Mouse (Mus musculus) limb, embryonic 11.5 days (tissue): ENCODE results near the gene Me1. TPM values are rescaled to one million over a fixed set of nuclear protein-coding genes. Genes with fewer than 3 reads are reported as not detected.

Source experiments
- ATAC-seq: fragments of 200-750 bp; cut with Nextera tagmentation; 2 replicates; pipeline ENCODE4 v1.8.0; 2017; ENCODE audit warnings: low read depth; ENCODE audit not compliant: insufficient number of reproducible peaks, low FRiP score, low TSS enrichment
- DNase-seq: peaks from one replicate; pipeline ENCODE4 v3.0.0-alpha.2; 2015; ENCODE audit warnings: low spot score
- H3K27ac ChIP-seq: fragments of 300-500 bp; sonication (generic); replicated peaks from 2 replicates; pipeline ENCODE4 v1.5.1; 2014; ENCODE audit warnings: low read depth, mild to moderate bottlenecking, low read length
- H3K27me3 ChIP-seq: fragments of 300-500 bp; sonication (generic); 2 replicates; pipeline ENCODE4 v1.6.1; 2014; ENCODE audit warnings: mild to moderate bottlenecking, low read length, mixed read lengths; ENCODE audit not compliant: control insufficient read depth, insufficient read depth
- H3K36me3 ChIP-seq: fragments of 300-500 bp; sonication (generic); 2 replicates; pipeline ENCODE4 v1.6.1; 2014; ENCODE audit warnings: mild to moderate bottlenecking, low read length, moderate library complexity, mixed read lengths; ENCODE audit not compliant: control insufficient read depth, insufficient read depth
- H3K4me1 ChIP-seq: fragments of 300-500 bp; sonication (generic); 2 replicates; pipeline ENCODE4 v1.6.1; 2014; ENCODE audit warnings: low read length, mixed read lengths; ENCODE audit not compliant: control insufficient read depth, insufficient read depth
- H3K4me2 ChIP-seq: fragments of 300-500 bp; sonication (generic); 2 replicates; pipeline ENCODE4 v1.6.1; 2014; ENCODE audit warnings: low read depth, mild to moderate bottlenecking, moderate library complexity; ENCODE audit not compliant: severe bottlenecking
- H3K4me3 ChIP-seq: fragments of 300-500 bp; sonication (generic); 2 replicates; pipeline ENCODE4 v1.5.1; 2014; ENCODE audit warnings: low read depth, low read length
- H3K9ac ChIP-seq: fragments of 300-500 bp; sonication (generic); 2 replicates; pipeline ENCODE4 v1.6.1; 2014; ENCODE audit warnings: mild to moderate bottlenecking, low read length
- H3K9me3 ChIP-seq: fragments of 300-500 bp; sonication (generic); 2 replicates; pipeline ENCODE4 v1.6.1; 2016; ENCODE audit warnings: low read length; ENCODE audit not compliant: control insufficient read depth
- WGBS: fragments of 180-500 bp; shearing (Covaris S2); extraction: QIAGEN DNeasy Blood & Tissue Kit; methylation state at CpG from one replicate; pipeline ENCODE4 v1.1.7; 2014; 5-methylcytosine and 5-hydroxymethylcytosine counted together
- polyA plus RNA-seq: library from polyadenylated mRNA; unstranded; fragments of >200 nt; fragmentation: Nextera tagmentation; extraction: Ambion mirVana; gene quantifications from 2 replicates; pipeline ENCODE4 v1.2.1, GENCODE M21; 2014

Gene Me1
- 10.0 and 11.4 TPM in 2 replicates for polyA plus RNA-seq

DNA sequence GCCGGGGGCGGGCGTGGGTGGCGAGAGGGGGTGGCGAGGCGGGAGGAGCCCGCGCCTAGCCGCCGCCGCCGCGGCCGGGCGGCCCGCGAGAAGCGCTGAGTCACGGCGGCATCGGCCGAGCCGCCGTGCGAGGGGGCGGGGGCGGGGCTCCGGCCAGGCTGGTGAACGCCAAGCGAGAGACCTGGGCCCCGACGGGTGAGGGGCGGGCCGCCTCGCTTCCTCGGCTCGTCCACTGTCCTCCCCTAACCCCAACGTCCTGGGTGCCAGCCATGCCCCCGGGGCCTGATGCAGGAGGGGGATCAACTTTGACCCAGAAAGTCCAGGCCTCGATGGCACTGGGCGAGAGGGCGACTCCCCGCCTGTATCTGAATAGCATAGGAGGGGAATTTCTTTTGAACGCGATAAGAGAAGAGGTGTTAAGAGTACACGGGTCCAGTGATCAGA lies at the start of gene Me1:
Gene Me1, minus strand, starts transcription at position 136 of the 444 bp plus-strand sequence.
- Histone ChIP-seq H3K36me3 (no peaks in the 10 kb centered on the region), H3K4me2 (peak within 1 kb of the TSS; percentile 78), H3K27ac (no peak within 1 kb of the TSS), H3K9me3 (no peaks in the 10 kb centered on the region), H3K9ac (peak within 1 kb of the TSS; percentile 82), H3K4me1 (no peaks in the 10 kb centered on the region), H3K4me3 (peak within 1 kb of the TSS; percentile 68), H3K27me3 (no peaks in the 10 kb centered on the region)
- WGBS: under 1% methylated on average over 43 of the region's 46 CpGs
- DNase-seq: peak; percentile 63
- peak; percentile 61 for ATAC-seq

DNA sequence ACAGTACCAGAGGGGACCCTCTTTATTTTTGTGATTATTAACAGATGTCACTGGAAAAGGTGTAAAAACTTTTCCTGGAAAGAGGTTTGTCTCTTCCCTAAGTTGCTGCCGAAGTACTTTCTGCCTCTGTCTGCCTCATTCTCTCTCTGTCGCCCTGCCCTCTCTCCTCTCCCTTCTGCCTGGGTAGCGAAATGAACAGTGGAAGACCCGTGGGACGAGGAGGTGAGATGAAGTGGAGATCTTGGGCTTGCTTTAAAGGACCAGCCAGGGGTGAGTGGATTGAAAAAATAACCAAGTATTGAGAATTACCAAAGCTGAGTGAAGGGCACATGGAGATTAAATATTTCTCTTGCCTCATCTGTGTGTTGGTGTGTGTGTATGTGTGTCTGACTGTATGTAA lies 48.3 kb upstream of the Me1 start:
- WGBS: 34% methylated on average over 5 of the region's 5 CpGs
- no peaks in the 10 kb centered on the region for H3K36me3 ChIP-seq
- no peak overlapping the region for H3K27ac ChIP-seq
- ATAC-seq (no peak), DNase-seq (no peak)
- H3K9ac ChIP-seq: no peak overlapping the region
- H3K27me3 ChIP-seq: no peaks in the 10 kb centered on the region
- H3K9me3 ChIP-seq: no peaks in the 10 kb centered on the region
- no peaks in the 10 kb centered on the region; the same call in 1 of the 2 replicates for H3K4me1 ChIP-seq
- peak overlapping the region; percentile 71 for H3K4me2 ChIP-seq
- no peak overlapping the region for H3K4me3 ChIP-seq

DNA sequence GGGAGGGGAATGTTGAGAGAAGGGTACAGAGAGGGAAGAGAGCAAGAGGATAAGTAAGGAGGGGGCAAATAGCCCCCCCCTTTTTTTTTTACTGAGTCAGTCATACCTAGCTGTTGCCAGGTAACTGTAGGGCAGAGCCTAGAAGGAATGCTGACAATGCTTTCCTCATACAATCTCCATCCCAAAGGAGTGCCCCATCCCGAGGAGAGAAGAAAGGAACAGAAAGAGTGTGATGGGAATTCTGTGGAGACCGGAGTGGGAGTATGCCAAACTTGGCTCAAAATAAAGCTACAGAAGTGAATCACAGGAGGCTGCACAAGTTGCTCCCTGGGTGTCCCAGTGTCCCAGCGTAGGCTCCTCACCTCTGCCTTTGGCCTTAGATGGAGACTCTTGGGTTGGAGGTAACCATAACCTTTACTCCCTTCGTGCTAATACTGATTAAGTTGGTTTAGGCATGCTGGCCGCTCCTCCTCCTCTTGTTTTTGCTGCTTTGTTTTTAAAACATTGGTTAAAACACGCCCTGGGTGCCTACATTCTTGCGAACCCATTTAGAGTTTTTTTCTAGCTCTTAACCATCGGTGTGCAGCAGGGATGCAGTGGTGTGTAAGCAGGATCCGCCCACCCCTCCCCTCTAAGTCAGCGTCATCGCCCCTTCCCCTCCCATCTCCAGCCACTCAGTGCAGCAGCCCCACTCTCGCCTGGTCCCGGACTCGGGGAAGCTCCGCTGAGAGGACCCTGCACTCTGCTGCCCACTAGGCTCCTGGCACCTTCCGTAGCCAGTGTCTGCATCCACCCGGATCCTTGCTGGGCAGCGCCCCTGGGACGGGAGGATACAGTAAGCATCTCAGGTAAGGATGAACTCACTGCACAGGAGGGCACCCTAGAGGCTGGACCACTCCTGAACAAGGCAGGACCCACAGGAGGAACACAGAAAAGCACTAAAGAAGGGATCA lies 47.5 kb upstream of the Me1 start, which contains the start of gene Prss35:
Gene Prss35, plus strand, starts transcription at position 691 of the 953 bp plus-strand sequence.
- ATAC-seq (peak; percentile 79), DNase-seq (peak; percentile 72)
- Histone ChIP-seq H3K27ac (no peak within 1 kb of the TSS), H3K4me3 (peak within 1 kb of the TSS; percentile 29), H3K9me3 (no peaks in the 10 kb centered on the region), H3K4me1 (no peaks in the 10 kb centered on the region; the same call in 1 of the 2 replicates), H3K4me2 (peak within 1 kb of the TSS; percentile 71), H3K9ac (peak within 1 kb of the TSS; percentile 34), H3K27me3 (no peaks in the 10 kb centered on the region), H3K36me3 (no peaks in the 10 kb centered on the region)
- 5% methylated on average over 19 of the region's 19 CpGs for WGBS

DNA sequence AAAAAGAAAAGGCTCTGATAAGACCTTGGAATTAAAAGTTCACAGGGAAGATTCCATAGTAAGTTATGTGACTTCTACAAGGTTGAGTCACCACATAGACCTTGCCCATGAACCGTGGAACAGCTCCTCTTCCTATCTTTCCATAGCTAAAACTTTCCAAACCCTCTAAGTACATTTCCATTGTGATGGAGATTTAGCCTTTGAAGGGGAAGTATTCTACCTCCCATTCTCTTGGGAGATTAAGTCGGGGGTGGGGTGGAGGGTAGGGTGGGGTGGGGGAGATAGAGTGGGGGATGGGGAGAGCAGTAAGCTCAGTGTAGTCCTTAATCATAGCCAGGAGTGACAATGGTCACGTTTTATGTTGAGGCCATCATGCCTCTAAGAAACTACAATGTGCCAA lies 44.2 kb upstream of the Me1 start:
- no peaks in the 10 kb centered on the region for H3K36me3 ChIP-seq
- H3K4me2 ChIP-seq: no peak overlapping the region
- 39% methylated on average over 3 of the region's 3 CpGs for WGBS
- no peak overlapping the region for H3K4me3 ChIP-seq
- no peak overlapping the region for H3K9ac ChIP-seq
- H3K4me1 ChIP-seq: no peaks in the 10 kb centered on the region; the same call in 1 of the 2 replicates
- DNase-seq (no peak), ATAC-seq (no peak)
- no peaks in the 10 kb centered on the region for H3K9me3 ChIP-seq
- no peaks in the 10 kb centered on the region for H3K27me3 ChIP-seq
- H3K27ac ChIP-seq: no peak overlapping the region

DNA sequence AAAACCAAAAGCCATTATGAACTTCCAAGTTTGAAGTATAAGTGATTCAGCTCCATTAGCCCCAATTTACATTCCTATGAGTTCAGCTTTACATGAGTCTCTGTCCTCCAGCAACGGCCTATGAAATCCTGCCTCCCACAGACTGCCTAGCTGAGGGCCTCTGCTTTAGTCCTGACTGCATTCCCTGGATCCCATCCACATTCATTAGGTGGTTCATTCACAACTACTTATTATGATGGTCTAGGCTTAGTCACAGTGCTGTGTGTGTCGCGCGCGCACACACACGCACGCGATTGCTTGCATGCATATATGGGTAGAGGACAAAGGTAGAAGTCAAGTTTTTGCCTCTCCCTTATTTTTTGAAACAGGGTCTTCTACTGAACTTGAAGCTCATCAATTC lies 43.0 kb upstream of the Me1 start:
- Histone ChIP-seq H3K9me3 (no peaks in the 10 kb centered on the region), H3K4me3 (no peak overlapping the region), H3K4me2 (no peak overlapping the region), H3K27ac (no peak overlapping the region), H3K36me3 (no peaks in the 10 kb centered on the region), H3K27me3 (no peaks in the 10 kb centered on the region), H3K9ac (no peak overlapping the region), H3K4me1 (no peaks in the 10 kb centered on the region; the same call in 1 of the 2 replicates)
- DNase-seq: no peak
- WGBS: 96% methylated on average over 8 of the region's 8 CpGs
- no peak for ATAC-seq

DNA sequence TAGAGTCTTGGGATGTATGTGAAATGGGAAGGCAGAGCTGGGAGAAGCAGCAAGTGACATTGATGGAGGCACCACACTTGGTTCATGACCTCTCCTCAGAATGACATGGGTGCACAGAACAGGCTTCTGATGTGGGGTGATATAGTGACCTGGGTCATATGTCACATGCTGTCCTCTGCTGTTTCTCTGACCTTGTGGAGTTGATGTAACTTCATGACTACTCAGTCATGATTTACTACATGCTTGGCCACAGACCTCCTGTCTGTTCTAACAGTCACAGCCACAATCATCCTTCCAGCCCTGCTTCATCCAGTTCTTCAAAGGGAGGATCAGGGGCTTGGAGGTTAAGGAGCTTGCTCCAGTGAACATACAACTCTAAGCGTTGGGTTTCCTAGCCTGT lies 42.3 kb upstream of the Me1 start:
- Histone ChIP-seq H3K27ac (no peak overlapping the region), H3K4me3 (no peak overlapping the region), H3K27me3 (no peaks in the 10 kb centered on the region), H3K4me1 (no peaks in the 10 kb centered on the region), H3K36me3 (no peaks in the 10 kb centered on the region), H3K9me3 (no peaks in the 10 kb centered on the region), H3K4me2 (no peak overlapping the region), H3K9ac (no peak overlapping the region)
- no peak for DNase-seq
- ATAC-seq: no peak
- 78% methylated on average over 1 of the region's 1 CpGs for WGBS

DNA sequence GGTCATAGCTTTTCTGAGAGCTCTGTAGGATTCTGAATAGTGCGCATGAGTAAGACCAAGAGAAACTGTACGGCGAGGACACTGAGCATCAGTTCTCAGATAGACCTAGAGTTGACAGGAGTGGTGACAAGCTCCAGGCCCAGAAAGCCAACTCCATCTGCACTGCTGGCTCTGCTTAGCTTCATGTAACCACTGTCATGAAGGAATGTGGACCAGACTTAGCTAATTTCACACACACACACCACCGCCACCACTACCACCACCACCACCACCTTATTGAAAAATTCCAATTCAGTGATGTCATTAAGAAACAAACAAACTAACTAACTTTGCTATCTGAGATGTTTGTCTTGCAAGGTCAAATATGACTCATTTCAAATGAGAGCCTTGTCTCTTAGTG lies 41.2 kb upstream of the Me1 start:
- Histone ChIP-seq H3K4me2 (no peak overlapping the region), H3K4me1 (no peaks in the 10 kb centered on the region), H3K27me3 (no peaks in the 10 kb centered on the region), H3K9me3 (no peaks in the 10 kb centered on the region), H3K36me3 (no peaks in the 10 kb centered on the region), H3K27ac (no peak overlapping the region), H3K4me3 (no peak overlapping the region), H3K9ac (no peak overlapping the region)
- whole genome bisulfite sequencing: 88% methylated on average over 4 of the region's 4 CpGs
- DNase-seq: no peak
- ATAC-seq: no peak

DNA sequence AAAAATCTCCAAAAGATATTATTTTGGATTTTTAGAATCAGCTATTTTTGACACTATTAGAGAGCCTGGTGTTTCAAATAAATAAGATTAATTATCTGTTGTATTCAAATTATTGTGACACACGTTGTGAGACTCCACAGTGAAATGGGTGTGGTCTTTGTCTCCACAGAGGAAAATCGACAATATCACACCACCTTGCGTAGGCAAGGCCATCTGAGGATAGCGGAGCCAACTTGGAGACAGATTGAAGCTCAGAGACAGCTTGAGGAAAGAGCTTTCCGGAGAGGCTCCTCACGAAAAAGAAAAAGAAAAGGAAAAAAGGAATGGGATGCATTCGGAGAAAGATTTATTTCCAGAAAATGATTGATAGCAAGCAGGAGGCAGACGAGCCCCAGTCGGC lies 39.0 kb upstream of the Me1 start:
- H3K4me1 ChIP-seq: no peaks in the 10 kb centered on the region
- no peak overlapping the region for H3K4me2 ChIP-seq
- H3K27ac ChIP-seq: no peak overlapping the region
- 67% methylated on average over 9 of the region's 9 CpGs for WGBS
- no peak overlapping the region for H3K9ac ChIP-seq
- H3K36me3 ChIP-seq: no peaks in the 10 kb centered on the region
- no peak for ATAC-seq
- H3K27me3 ChIP-seq: no peaks in the 10 kb centered on the region
- no peaks in the 10 kb centered on the region for H3K9me3 ChIP-seq
- no peak for DNase-seq
- H3K4me3 ChIP-seq: no peak overlapping the region
